Mouse (Mus musculus) cerebellum, adult 9-10 months (tissue): ENCODE measurements around the gene Sap30l.
"Not testable (repeated sequence)": the region's sequence is repeated elsewhere in the genome, so short reads cannot be mapped to it uniquely, and the experiment has no call there.

Experiments used
- DNase-seq: peaks from one replicate; pipeline ENCODE4 v3.0.0; 2022

Sap30l gene

GRCm38 (mm10) chr11:57832552-57833201 is 31.2 kb downstream of the Sap30l start, which contains the start of gene Hand1:
Gene Hand1 (minus strand): TSS chr11:57832818.
- DNase-seq: no peak

GRCm38 (mm10) chr11:57833296-57833977 is 32.0 kb downstream of the Sap30l start:
- DNase-seq: no peak

GRCm38 (mm10) chr11:57834031-57834430 is 32.6 kb downstream of the Sap30l start:
- no peak for DNase-seq

DNA sequence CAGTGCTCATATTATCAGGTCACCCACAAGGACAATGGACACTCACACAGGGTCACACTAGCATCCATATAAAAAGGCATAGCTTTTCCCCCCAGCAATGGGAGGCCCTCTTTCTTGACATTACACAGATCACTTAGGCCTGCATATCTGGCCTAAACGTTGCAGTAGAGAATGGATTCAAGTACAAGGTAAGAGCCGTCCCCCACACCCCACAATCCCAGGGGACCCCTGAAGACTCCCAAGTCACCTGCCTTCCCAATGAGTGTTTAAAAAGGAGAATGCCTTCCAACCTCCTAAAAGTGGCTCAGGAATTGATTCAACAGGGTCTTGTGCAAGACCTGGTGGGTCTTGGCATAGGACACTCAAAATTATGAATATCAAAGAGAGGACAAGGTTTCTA is 33.9 kb downstream of the Sap30l start:
- DNase-seq: no peak

GRCm38 (mm10) chr11:57835931-57836330 is 34.5 kb downstream of the Sap30l start:
- no peak for DNase-seq

GRCm38 (mm10) chr11:57836401-57836800 is 35.0 kb downstream of the Sap30l start:
- DNase-seq: no peak

DNA sequence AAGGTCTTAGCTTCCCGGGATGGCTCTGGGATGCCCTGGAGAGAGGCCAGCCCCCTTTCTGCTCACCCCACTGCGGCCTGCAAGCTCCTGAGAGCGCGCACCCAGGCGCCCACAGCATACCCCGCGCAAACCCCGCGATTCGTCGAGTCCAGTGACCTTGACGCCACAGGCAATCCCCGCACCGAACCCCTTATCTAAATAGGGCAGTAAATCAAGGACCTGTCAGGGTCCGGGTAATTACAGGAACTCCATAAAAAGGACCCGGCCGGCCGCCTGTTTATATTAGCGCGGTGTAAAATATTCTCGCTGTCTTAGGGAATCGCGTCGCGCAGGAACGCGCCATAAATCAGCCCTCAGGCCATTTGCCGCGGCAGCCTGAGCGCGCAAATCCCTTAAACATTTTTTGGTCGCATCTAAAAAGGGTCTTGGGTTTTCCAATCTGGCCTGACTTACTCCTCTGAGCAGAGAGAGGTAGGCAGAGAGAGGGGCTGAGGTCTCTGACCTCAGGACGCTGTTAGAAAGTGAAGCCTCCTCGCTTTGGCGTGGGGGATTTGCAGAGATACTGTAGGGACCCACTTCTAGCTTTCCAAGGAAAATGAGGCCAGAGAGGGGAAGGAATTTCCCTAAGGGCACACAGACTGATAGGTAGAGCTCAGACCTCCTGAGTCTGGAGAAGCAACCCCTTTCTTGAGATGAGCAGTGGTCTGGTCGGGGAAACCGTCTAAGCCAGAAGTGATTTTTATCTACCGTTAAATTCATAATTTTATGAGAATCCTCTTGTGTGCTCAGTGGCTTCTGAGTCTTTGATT is 35.6 kb downstream of the Sap30l start:
- DNase-seq: no peak

- DNase-seq: no peak
These were observed 36.6 kb downstream of the Sap30l start for GRCm38 (mm10) chr11:57837861-57838680.

- DNase-seq: no peak
These were observed 39.5 kb downstream of the Sap30l start for GRCm38 (mm10) chr11:57840986-57841385.

- no peak for DNase-seq
These were observed 40.0 kb downstream of the Sap30l start for GRCm38 (mm10) chr11:57841391-57841790.

DNA sequence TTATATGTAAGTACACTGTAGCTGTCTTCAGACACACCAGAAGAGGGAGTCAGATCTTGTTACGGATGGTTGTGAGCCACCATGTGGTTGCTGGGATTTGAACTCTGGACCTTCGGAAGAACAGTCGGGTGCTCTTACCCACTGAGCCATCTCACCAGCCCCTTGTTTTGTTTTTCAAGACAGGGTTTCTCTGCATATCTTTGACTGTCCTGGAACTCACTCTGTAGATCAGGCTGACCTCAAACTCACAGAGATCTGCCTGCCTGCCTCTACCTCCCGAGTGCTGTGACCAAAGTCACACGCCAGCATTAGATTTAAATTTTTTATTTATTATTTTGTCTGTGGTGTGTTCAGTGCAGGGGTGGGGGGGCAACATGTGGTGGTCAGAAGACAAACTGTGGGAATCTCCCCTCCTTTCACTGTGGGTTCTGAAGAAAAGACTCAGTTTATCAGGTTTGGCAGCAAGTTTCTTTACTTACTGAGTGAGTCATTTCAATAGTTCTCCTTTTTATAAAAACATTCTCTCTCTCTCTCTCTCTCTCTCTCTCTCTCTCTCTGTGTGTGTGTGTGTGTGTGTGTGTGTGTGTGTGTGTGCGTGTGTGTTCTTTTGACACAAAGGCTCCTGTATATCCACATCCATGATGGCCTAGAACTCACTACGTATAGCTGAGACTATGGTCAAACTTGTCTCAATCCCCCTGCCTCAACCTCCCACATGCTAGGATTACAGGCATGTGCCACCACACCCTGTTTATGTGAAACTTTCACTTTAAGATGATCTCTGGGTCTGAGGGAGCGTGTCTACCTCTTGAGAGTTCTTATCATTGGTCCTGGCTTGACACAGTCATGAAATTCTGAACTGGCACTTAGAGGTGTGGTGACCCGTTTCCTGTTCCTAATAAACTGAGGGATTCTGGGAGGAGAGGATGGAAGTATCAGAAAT is 45.3 kb downstream of the Sap30l start:
- DNase-seq: not testable (repeated sequence)

- no peak for DNase-seq
These were observed 46.0 kb downstream of the Sap30l start for GRCm38 (mm10) chr11:57847396-57847795.

GRCm38 (mm10) chr11:57850298-57850697 is 48.9 kb downstream of the Sap30l start:
- no peak for DNase-seq

- DNase-seq: no peak
These were observed 49.5 kb downstream of the Sap30l start for GRCm38 (mm10) chr11:57850931-57851330.

- no peak for DNase-seq
These were observed 52.1 kb downstream of the Sap30l start for GRCm38 (mm10) chr11:57853571-57853970.

- DNase-seq: no peak
These were observed 56.3 kb downstream of the Sap30l start for GRCm38 (mm10) chr11:57857709-57858108.
